Mouse (Mus musculus): Measurements from ENCODE around the gene Cdpf1.
"Not testable (repeated sequence)": the region's sequence is repeated elsewhere in the genome, so short reads cannot be mapped to it uniquely, and the experiment has no call there.

The Cdpf1 gene

GRCm38 (mm10) chr15:85808031-85808430 lies 3.5 kb downstream of the Cdpf1 start:
- no peak for DNase-seq (ENCODE audit: low spot score)

DNA sequence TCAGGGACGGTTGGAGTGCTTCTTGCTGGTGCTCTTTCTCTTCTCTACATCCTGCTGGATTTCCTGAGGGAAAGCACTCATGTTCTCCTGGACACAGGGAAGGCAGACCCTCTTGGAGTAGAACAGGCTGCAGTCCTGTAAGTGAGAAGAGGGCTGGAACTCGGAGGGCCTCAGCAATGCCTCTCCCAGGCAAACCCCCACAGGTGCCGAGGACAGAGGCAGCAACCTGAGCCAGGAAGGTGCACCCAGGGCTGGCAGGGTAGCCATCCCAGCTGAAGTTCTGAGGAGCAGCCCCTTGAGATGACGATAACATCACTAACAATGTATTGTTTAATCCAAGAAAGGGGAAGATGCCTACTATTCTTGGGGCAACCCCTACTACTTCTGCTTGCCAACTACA lies 4.1 kb downstream of the Cdpf1 start:
- DNase-seq (ENCODE audit: low spot score): no peak

- DNase-seq (ENCODE audit: low spot score): no peak
Observed at GRCm38 (mm10) chr15:85806886-85807285, 4.6 kb downstream of the Cdpf1 start.

GRCm38 (mm10) chr15:85802931-85803330 lies 8.6 kb downstream of the Cdpf1 start:
- DNase-seq (ENCODE audit: low spot score): no peak

- no peak for DNase-seq (ENCODE audit: low spot score)
Observed at GRCm38 (mm10) chr15:85798676-85799075, 12.8 kb downstream of the Cdpf1 start.

- no peak for DNase-seq (ENCODE audit: low spot score)
Observed at GRCm38 (mm10) chr15:85795516-85795915, 16.0 kb downstream of the Cdpf1 start.

DNA sequence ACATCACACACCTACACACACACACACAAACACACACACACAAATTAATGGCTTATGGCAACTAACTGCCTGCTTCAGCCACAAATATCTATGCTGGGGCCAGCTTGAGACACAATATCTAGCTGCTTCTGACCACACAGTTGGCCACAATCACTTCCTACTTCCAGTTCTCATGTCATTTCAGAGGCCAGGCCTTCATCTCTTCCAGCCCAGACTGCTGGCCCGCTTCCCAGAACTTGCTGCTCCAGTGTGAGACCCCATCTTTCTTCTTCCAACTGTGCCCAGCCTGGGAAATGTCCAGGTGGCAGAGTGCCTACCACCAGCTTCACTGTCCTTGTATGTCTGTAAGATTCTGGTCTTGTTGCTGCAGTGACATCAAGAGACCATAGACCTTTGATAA lies 18.7 kb downstream of the Cdpf1 start:
- DNase-seq (ENCODE audit: low spot score): no peak

GRCm38 (mm10) chr15:85791449-85791848 lies 20.0 kb downstream of the Cdpf1 start:
- no peak for DNase-seq (ENCODE audit: low spot score)

GRCm38 (mm10) chr15:85788633-85789032 lies 22.9 kb downstream of the Cdpf1 start:
- DNase-seq (ENCODE audit: low spot score): no peak

GRCm38 (mm10) chr15:85788051-85788450 lies 23.4 kb downstream of the Cdpf1 start:
- no peak for DNase-seq (ENCODE audit: low spot score)

GRCm38 (mm10) chr15:85787482-85787881 lies 24.0 kb downstream of the Cdpf1 start:
- DNase-seq (ENCODE audit: low spot score): no peak

- no peak for DNase-seq (ENCODE audit: low spot score)
Observed at GRCm38 (mm10) chr15:85786711-85787110, 24.8 kb downstream of the Cdpf1 start.

- DNase-seq (ENCODE audit: low spot score): no peak
Observed at GRCm38 (mm10) chr15:85784341-85784740, 27.2 kb downstream of the Cdpf1 start.

DNA sequence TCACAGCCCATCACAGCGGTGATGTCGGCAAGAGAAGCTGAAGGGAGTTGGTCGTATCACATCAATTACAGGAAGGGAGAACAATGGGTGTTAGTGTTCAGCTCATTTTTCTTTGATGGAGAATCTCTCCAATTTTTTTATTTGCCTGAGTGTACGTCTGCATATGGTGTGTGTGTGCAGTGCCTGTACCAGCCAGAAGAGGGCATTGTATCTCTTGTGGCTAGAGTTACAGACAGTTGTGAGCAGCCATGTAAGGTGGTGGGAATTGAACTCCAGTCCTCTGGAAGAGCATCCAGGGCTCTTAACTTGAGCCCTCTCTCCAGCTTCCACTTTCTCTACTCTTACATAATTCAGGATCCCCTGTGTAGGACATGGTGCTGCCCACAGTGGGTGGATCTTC lies 28.4 kb downstream of the Cdpf1 start:
- no peak for DNase-seq (ENCODE audit: low spot score)

- DNase-seq (ENCODE audit: low spot score): not testable (repeated sequence)
Observed at GRCm38 (mm10) chr15:85778891-85779290, 32.6 kb downstream of the Cdpf1 start.

DNA sequence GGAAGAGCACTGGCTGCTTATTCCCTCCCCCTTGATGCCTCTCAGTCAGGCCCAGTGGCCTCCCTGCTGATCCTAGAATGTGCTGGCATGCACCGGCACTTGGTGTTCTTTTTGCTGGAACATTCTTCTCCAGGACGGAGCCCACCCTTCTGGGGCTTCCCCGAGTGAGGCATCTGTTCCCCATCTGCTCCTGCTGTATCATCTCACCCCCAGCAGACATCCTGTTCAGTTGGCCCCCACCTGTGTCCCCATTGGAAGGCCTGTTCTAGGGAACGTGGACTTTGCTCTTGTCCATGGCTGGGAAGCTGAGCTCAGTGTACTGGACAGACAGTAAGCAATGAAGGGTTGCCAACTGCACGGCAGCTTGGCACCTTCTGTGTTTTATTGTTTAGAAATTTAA lies 34.7 kb downstream of the Cdpf1 start:
- DNase-seq (ENCODE audit: low spot score): no peak

DNA sequence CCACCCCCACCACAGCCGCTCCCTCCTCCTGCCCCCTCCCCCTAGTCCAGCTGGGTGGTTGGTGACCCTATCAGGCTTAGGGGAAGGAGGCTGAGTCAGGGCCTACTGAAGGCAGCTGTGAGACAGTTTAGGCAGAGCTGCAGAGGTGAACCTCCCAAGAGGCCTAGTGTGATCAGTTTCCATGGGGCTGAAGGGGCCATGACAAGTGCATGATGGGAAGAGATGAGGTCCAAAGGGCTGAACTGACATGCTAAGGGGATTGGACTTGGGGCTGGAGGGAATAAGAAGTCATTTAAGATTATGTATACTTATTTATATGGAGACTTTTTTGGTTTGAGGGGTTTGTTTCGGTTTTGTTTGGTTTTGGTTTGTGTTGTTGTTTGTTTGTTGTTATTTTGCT lies 35.3 kb downstream of the Cdpf1 start:
- no peak for DNase-seq (ENCODE audit: low spot score)

DNA sequence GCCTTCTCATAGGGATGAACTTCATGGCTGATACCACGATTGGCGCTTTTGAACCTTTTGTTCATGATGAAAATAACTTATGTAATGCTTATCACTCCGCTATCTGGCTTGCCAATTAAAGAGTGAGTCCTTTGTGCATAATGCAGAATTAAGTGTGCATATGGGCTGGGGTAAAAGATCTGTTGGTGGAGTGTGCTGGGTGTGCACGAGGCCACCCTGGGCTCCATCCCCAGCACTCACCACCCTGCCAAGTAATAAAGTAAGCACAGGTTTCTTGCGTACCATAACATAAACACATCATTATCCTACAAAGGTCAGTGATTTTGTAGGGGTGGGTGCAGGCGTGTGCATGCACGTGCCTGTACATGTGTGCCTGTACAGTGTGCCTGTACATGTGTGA lies 36.5 kb downstream of the Cdpf1 start:
- no peak for DNase-seq (ENCODE audit: low spot score)

DNA sequence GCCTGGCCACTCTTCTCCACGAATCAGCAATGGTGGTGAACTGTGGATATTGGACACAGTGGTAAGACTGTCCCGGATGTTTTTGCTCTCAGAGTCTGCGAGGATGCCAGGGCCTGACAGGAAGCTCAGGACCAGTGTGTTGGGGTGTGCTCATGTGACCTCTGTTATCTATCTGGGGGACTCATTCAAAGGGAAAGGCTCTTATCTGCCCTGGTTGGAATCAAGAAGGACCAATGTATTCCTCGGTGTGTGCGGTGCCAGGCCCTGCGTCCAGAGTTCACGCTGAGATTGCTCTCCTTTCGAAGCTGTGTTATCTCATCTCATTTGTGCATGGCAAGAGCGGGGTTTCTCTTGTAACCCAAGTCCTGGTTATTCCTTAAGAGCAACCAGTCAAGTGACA lies 37.1 kb downstream of the Cdpf1 start:
- DNase-seq (ENCODE audit: low spot score): no peak

DNA sequence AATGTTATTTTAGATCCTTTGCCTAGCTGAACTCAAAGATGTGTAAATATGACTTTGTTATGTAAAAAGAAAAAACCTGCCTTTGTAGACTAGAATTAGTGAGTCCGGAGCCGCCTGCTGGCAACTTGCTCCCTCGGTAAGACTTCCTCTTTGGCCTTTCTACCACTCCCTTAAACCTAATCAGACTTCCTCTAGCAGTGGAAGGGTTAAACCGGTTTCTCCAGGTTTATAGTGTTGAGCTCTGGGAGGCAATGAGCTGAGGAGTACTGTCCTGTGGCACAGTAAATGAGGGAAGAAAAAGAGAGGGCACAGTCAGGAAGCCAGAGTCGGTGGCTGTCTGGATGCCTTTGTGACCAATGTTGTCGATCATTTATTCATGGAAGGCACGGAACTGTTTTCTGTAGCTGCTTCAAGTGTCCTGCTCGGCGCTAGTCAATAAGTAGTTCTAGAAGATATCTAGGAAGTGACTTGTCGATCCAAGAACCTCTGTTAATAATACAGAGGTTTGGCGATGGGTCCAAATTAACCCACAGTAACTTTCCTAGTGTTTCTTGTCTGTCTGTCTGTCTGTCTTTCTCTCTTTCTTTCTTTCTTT lies 39.3 kb downstream of the Cdpf1 start:
- DNase-seq (ENCODE audit: low spot score): no peak

- DNase-seq (ENCODE audit: low spot score): no peak
Observed at GRCm38 (mm10) chr15:85771306-85772121, 40.0 kb downstream of the Cdpf1 start.

DNA sequence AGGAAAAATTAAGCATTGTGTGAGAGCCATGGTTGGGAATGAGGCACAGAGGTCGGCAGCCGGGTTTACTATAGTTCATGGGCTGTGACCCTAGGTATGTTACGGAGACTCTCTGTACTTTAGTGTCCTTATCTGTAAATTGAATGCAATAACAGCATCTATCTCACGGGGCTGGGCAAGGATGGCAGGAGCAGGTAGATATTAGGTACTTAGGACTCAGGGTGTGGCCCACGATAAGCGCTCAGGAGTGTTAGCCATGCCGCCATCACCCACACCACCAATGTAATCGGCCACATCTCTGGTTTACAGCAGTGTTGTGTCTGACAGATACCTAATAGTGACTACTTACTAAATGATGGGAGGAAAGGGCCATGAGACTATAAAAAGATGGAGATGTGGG lies 42.5 kb downstream of the Cdpf1 start:
- no peak for DNase-seq (ENCODE audit: low spot score)

DNA sequence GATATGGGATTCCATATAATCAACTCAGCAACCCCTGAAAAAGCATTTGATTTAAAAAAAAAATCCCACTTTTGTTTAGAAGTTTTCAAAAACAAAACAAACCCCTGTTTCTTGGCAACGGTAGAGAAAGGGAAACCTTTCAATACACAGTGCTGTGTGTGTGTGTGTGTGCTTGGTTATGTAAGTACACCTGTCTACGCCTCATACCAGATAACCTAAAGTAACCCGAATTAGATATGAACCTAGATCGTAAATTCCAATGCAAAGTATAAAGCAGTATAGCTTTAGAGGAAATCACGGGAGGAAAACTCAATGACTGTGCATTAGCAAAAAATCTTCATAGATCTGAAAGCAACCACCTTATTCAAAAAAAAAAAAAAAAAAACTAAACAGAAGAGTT lies 44.8 kb downstream of the Cdpf1 start:
- no peak for DNase-seq (ENCODE audit: low spot score)

DNA sequence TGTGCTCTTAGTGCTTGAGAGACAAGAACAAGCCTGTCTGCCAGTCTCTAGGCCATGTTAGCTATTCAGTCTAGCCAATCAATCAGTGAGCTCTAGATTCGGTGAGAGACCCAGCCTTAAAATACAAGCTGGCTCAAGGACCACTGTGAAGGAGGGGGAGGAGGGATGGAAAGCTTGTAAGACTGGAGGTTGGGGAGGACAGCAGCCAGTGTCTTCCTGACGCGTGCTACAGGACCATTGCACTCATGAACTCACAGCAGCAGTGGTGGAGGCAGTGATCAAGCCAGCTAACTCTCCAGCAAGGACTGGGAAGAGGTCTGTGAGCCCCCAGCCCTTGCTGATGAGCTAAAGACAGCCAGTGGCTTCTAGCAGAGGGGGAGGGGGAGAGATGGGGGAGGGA lies 46.5 kb downstream of the Cdpf1 start:
- DNase-seq (ENCODE audit: low spot score): no peak
